Mouse (Mus musculus) MEL (cell line): ENCODE results near the gene 4930579F01Rik.

Experiments used
- EP300 ChIP-seq, 2 experiments: IDR thresholded peaks; 2 replicates each; pipeline ENCODE4 v1.6.1; 2011; ENCODE audit warnings: improper control_type of control experiment in 2 of 2, low read length in 2 of 2, low read depth in 1 of 2, mild to moderate bottlenecking in 1 of 2
- ZNF384 ChIP-seq: IDR thresholded peaks from 2 replicates; pipeline ENCODE4 v1.6.1; 2012; ENCODE audit warnings: low read depth, mild to moderate bottlenecking, inconsistent platforms, low read length, improper control_type of control experiment

- no peak for TF ChIP-seq ZNF384
- TF ChIP-seq EP300 (IDR thresholded peaks at IDR 0.05; ENCODE audit: low read depth in 1 of 2, low read length in 2 of 2), result no peak
These were observed 32.0 kb downstream of the 4930579F01Rik start for GRCm38 (mm10) chr3:138161623-138162022.
